Mouse (Mus musculus) cortical plate, adult 2 months (tissue): ENCODE results near the gene Arhgef10l. TPM values are rescaled to one million over a fixed set of nuclear protein-coding genes. Genes with fewer than 3 reads are reported as not detected.

ENCODE experiments used
- H3K27ac ChIP-seq: fragments of 200-500 bp; 2 replicates; pipeline ENCODE4 v1.5.1; 2012; ENCODE audit warnings: low read length, control low read depth, inconsistent platforms; ENCODE audit not compliant: insufficient read depth
- H3K4me1 ChIP-seq: fragments of 200-500 bp; 2 replicates; pipeline ENCODE4 v1.6.1; 2011; ENCODE audit warnings: low read length; ENCODE audit not compliant: control insufficient read depth, insufficient read depth
- H3K4me3 ChIP-seq: fragments of 200-500 bp; 2 replicates; pipeline ENCODE4 v1.5.1; 2011; ENCODE audit warnings: mild to moderate bottlenecking, low read length, control low read depth; ENCODE audit not compliant: insufficient read depth
- CTCF ChIP-seq: fragments of 200-500 bp; IDR thresholded peaks from 2 replicates; pipeline ENCODE4 v1.5.1; 2011; ENCODE audit warnings: mild to moderate bottlenecking, control low read depth, low read length; ENCODE audit not compliant: insufficient read depth; ENCODE audit errors: extremely low read depth
- POLR2A ChIP-seq: fragments of 200-500 bp; IDR thresholded peaks from 2 replicates; pipeline ENCODE4 v1.6.1; 2011; ENCODE audit warnings: mild to moderate bottlenecking, low read length, control low read depth; ENCODE audit not compliant: insufficient read depth; ENCODE audit errors: extremely low read depth
- polyA plus RNA-seq: library from polyadenylated mRNA; depleted of rRNA; stranded (reverse); fragments of >200 nt; gene quantifications from 2 replicates; pipeline ENCODE4 v1.2.3, GENCODE M21; 2012

Gene Arhgef10l
- polyA plus RNA-seq, 1 experiment: 34.5 TPM

- H3K4me1 ChIP-seq: peaks cover 2% of the 10 kb centered on the region; the same call in 1 of the 2 replicates
- no peak overlapping the region for H3K27ac ChIP-seq
- no peak overlapping the region for H3K4me3 ChIP-seq
- TF ChIP-seq CTCF: no peak
- TF ChIP-seq POLR2A: no peak
Measured at GRCm38 (mm10) chr4:140524927-140525326, 140.9 kb downstream of the Arhgef10l start.

GRCm38 (mm10) chr4:140522873-140523272 lies 142.9 kb downstream of the Arhgef10l start:
- H3K27ac ChIP-seq: no peak overlapping the region
- TF ChIP-seq POLR2A (no peak), CTCF (no peak)
- H3K4me3 ChIP-seq: no peak overlapping the region
- no peaks in the 10 kb centered on the region; the same call in 1 of the 2 replicates for H3K4me1 ChIP-seq

GRCm38 (mm10) chr4:140520719-140521118 lies 145.1 kb downstream of the Arhgef10l start:
- H3K4me3 ChIP-seq: no peak overlapping the region
- H3K27ac ChIP-seq: no peak overlapping the region
- H3K4me1 ChIP-seq: no peaks in the 10 kb centered on the region; the same call in 1 of the 2 replicates
- TF ChIP-seq CTCF (no peak), POLR2A (no peak)

- TF ChIP-seq POLR2A (no peak), CTCF (no peak)
- Histone ChIP-seq H3K27ac (no peak overlapping the region), H3K4me3 (no peak overlapping the region), H3K4me1 (no peaks in the 10 kb centered on the region)
Measured at GRCm38 (mm10) chr4:140513797-140514196, 152.0 kb downstream of the Arhgef10l start.

DNA sequence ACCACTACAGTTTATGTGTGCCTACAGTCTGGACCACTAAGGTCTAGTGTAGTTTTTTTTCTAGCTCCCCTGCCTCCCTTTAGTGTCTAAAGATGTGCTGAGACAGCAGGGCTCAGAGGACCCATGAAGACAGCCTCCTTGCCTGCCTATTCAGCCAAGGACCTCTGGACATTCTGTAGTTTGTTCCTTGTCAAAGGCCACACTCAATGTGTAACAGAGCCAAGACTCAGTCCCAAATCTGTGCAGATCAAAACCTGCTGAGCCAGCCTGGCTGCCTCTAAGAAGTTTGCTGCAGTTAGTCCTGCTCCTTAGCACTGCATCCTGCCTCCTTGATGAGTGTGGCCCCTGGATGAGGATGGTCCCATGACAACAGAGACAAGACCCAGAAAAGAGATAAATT lies 156.0 kb downstream of the Arhgef10l start:
- Histone ChIP-seq H3K4me1 (no peaks in the 10 kb centered on the region), H3K27ac (no peak overlapping the region), H3K4me3 (no peak overlapping the region)
- no peak for TF ChIP-seq CTCF
- TF ChIP-seq POLR2A: no peak

- Histone ChIP-seq H3K27ac (no peak overlapping the region), H3K4me1 (no peaks in the 10 kb centered on the region), H3K4me3 (no peak overlapping the region)
- TF ChIP-seq CTCF (no peak), POLR2A (no peak)
Measured at GRCm38 (mm10) chr4:140507172-140507714, 158.6 kb downstream of the Arhgef10l start.

DNA sequence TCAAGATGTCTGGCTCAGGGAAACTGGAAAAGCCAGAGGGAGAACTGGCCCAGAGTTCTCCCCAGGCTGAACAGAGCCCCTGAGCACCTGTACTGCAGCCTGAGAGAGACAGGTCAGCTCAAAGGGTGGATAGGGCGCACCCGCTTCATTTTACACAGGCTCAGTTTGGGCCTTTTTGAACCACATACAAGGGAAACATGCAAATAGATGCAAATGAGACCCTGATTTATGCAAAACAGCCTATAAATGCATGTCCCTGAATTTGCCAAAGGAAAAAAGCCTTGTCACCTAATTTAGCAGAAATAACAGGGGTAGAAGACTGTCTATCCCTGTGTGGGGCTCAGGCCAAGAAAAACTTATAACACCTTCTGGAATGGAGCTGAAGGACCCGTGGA lies 160.2 kb downstream of the Arhgef10l start:
- no peak overlapping the region for H3K4me3 ChIP-seq
- no peak overlapping the region for H3K27ac ChIP-seq
- H3K4me1 ChIP-seq: no peaks in the 10 kb centered on the region
- no peak for TF ChIP-seq POLR2A
- TF ChIP-seq CTCF: no peak

DNA sequence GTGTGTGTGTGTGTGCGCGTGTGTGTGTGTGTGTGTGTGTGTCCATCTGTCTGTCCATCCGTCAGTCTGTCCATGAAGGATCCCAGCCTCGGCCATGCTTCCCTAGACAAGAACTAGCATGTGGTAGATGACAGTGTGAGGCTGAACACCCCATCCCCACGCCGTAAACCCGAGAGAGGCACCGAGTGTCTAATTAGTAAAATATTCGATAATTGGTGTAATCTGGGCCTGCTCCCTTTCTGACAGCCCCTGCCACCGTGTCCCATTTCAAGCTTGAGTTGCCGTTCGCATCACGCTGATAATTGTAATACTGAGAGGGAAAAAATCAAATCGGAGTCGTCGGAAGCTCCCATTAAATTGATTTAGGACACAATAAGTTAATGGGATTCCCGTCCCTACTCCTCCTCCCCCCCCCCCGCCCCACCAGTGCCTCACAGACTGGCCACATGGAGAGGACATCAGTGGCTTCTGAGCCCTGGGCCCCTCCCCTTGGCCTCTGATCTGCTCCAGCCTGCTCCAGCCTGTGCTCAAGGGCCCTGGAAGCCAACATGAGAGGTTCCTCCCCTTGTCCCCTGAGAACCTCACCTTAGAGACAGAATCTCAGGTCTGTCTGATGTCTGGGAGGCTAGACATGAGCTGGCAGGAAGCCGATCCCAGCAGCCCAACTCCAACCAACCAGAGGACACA lies 160.7 kb downstream of the Arhgef10l start:
- no peak overlapping the region for H3K27ac ChIP-seq
- no peaks in the 10 kb centered on the region for H3K4me1 ChIP-seq
- TF ChIP-seq POLR2A (no peak), CTCF (no peak)
- no peak overlapping the region for H3K4me3 ChIP-seq

- Histone ChIP-seq H3K4me3 (no peak overlapping the region), H3K4me1 (no peaks in the 10 kb centered on the region), H3K27ac (no peak overlapping the region)
- no peak for TF ChIP-seq POLR2A
- no peak for TF ChIP-seq CTCF
Measured at GRCm38 (mm10) chr4:140504067-140504913, 161.5 kb downstream of the Arhgef10l start.
